Mouse (Mus musculus) natural killer cell, adult 2 months (primary cell): Measurements from ENCODE around the gene Mob3a.
A peak's percentile ranks its signal among the peaks of the same experiment; 100 is the strongest.
"Not testable (repeated sequence)": the region's sequence is repeated elsewhere in the genome, so short reads cannot be mapped to it uniquely, and the experiment has no call there.

Experiments used
- DNase-seq, 2 experiments: peaks; one replicate each; pipeline ENCODE4 v3.0.0; 2022; ENCODE audit warnings: low spot score in 2 of 2

Gene Mob3a

GRCm38 (mm10) chr10:80663485-80664196 is 38.1 kb downstream of the Mob3a start:
- no peak for DNase-seq

DNA sequence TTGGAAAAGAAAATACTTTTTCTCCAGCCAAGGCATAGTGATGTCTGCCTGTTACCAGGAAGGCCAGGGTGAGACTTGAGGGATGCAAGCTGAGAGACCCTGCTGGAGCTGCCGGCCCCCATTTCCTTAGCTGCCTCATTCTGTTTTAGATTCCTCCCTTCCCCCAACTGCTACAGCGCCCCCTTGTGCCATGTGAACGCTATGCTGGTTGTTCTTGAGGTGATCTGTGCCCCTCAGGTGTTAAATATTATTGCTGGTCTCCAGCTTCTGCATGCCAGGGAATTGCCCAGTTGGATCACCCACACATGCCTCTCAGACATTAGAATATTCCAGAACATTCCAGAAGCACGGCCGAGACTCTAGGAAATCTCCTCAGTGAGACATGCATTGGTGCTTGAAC is 40.6 kb downstream of the Mob3a start:
- peak; percentile 65 to 83 for DNase-seq

DNA sequence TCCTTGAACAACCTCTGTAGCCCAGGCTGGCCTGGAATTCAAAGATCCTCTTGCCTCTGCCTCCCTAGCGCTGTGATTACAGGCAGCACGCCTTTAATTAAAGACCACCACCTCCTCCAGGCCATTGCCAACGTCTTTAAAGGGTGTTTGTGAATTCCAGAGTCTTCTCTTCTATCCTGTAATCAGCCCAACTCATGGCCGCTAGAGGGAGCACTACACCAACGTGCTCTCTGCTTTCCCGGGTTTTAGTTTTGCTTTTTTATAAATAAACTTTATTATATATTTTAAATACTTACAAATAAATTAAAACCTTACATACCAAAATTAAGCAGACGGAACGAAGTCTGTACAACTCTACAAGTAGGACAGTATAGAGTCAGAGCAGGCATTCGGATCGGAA is 42.6 kb downstream of the Mob3a start:
- DNase-seq: peak in 1 of 2 experiments; percentile 73

DNA sequence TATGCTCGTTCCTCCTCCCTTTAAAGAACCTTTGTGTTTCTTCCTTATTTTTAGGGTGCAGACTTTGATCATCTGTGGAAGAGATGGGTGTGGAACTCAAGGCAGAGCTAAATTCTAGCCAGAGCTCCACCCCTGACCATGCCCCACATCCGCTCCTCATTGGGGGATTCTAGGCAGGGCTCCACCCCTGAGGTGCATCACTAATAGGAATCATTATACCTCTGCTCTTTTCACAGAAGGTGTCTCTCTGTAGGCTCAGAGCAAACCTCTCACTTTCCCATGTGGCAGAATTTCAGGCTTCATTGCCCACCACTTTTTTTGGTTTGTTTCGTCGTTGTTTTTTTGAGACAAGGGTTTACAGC is 43.0 kb downstream of the Mob3a start:
- DNase-seq: peak in 1 of 2 experiments; percentile 49

GRCm38 (mm10) chr10:80658194-80658840 is 43.5 kb downstream of the Mob3a start:
- DNase-seq: peak in 1 of 2 experiments; percentile 35

DNA sequence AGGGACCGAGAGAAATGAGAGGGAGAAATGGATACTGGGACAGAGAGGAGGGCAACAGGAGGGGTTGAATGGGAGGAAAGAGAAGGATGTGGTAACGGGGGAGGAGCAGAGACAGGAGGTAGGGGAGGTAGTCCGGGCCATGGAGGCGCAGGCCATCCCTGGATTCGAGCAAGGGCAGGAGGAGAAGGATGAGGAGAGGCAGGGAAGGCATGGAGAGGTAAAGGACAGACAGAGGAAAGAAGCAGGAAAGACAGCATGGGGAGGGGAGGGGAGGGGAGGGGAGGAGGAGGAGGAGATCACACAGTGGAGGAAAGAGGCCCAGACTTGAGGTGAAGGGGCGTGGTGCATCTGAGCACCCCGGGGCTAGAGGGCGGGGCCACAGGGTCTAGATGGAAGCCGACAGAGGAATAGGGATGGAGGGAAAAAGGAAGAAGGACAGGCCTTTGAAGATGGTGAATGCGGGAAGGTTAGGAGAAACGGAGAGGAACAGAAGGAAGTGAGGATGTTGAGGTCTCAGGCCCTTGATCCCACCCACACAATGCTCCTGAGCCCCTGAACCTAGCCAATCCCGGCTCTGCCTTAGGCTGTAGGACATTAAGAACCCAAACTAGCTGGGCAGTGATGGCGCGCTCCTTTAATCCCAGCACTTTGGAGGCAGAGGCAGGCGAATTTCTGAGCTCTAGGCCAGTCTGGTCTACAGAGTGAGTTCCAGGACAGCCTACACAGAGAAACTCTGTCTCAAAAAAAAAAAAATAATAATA is 44.7 kb downstream of the Mob3a start, which contains the start of gene Btbd2:
Gene Btbd2, minus strand, starts transcription at position 209 of the 761 bp plus-strand sequence.
- DNase-seq: no peak

DNA sequence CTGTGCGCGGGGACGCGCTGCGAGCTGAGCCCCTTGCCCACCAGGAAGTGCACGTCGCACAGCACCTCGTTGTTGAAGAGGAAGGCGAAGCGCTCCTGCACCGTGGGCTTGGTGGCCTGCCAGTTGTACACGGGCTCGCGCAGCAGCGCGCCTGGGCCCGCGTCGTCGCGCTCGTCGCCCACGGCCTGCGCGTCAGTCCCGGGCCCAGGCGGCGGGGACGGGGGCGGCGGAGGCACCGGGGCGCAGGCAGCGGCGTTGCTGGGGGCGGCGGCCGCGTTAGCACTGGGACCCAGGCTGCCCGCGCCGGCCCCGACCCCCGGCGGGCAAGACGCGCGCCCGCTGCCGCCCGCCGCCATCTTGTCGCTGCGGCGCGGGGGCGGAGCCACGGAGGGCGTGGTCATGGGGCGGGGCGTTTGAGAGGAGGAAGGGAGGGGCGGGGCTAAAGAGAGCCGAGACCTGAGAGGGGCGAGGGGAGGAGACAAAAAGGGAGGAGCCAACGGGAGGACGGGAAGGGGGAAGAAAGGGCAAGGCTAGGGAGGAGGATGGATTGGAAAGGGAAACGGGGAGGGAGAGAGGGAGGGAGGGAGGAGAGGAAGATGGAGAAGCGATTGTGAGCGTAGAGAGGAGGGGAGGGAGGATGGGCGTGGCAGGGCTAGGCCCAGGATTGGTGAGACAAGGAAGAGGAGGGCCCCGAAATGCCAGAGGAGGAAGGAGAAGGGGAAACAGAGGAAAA is 45.5 kb downstream of the Mob3a start:
- DNase-seq: peak; percentile 91 to 93

DNA sequence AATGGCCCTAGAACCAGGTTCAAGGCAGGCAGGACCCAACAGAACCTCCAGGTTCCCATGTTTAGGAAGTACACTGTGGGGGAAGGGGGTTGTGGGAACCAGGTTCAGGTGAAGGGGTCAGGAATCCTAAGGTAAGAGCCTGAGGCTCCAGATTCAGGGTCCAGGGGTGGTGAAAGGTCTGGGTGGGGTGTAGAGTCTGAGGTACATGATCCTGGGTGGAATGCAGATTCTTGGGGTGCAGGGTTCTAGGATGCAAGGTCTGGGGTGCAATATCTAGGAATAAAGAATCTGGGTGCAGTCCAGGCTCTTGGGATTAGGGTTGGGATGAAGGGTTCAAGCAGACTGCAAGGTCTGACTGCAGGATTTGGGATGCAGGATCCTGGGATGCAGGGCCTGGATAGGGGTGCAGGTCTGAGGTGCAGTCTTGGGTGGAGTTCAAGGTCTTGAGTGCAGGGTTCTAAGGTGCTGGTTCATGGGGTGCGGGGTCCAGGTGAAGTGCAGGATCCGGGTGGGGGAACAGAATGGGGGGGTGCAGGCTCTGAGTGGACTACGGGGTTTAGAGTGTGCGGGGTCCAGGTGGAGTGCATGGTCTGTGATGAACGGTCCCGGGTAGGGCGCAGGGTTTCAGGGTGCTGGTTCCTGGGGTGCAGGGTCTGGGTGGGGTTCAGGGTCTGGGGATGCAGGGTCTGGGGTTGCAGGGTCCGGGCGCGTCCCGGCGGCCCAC is 46.2 kb downstream of the Mob3a start:
- no peak for DNase-seq

- DNase-seq: no peak
Measured at GRCm38 (mm10) chr10:80654866-80655265, 46.9 kb downstream of the Mob3a start.

GRCm38 (mm10) chr10:80653156-80653720 is 48.5 kb downstream of the Mob3a start:
- no peak for DNase-seq

- DNase-seq: no peak
Measured at GRCm38 (mm10) chr10:80650392-80650791, 51.4 kb downstream of the Mob3a start.

- not testable (repeated sequence) for DNase-seq
Measured at GRCm38 (mm10) chr10:80649910-80650309, 51.9 kb downstream of the Mob3a start.

GRCm38 (mm10) chr10:80646936-80647335 is 54.8 kb downstream of the Mob3a start:
- no peak for DNase-seq

- DNase-seq: no peak
Measured at GRCm38 (mm10) chr10:80635345-80635744, 66.4 kb downstream of the Mob3a start.
